Mouse (Mus musculus) erythroblast, adult 5-6 weeks (primary cell): ENCODE measurements around the gene Madd. TPM values are rescaled to one million over a fixed set of nuclear protein-coding genes. Genes with fewer than 3 reads are reported as not detected.
"Not testable (repeated sequence)": the region's sequence is repeated elsewhere in the genome, so short reads cannot be mapped to it uniquely, and the experiment has no call there.

ENCODE experiments used
- ATAC-seq: replicated peaks from 2 replicates; pipeline ENCODE4 v1.8.0; 2016; ENCODE audit warnings: moderate number of reproducible peaks, mild to moderate bottlenecking, moderate TSS enrichment, inconsistent platforms; ENCODE audit not compliant: poor library complexity, low FRiP score, severe bottlenecking
- total RNA-seq, 2 experiments: library from RNA; stranded (forward) in 1 of 2; stranded (reverse) in 1 of 2; fragments of 150-400 nt in 1 of 2; fragments of 200-764, 138-1000 nt in 1 of 2; gene quantifications; 2 replicates each; pipeline versions ENCODE4 v1.2.3 to v1.2.4; 2015 to 2017; ENCODE audit warnings: low replicate concordance in 2 of 2

Madd gene
- total RNA-seq, 2 experiments from 2014 or later: 16.4 to 31.5 TPM

GRCm38 (mm10) chr2:91132035-91132434 lies 51.6 kb downstream of the Madd start:
- ATAC-seq: no peak

GRCm38 (mm10) chr2:91131251-91131650 lies 52.4 kb downstream of the Madd start:
- no peak for ATAC-seq

GRCm38 (mm10) chr2:91130126-91130525 lies 53.5 kb downstream of the Madd start:
- ATAC-seq: no peak

- no peak for ATAC-seq
These were observed 54.9 kb downstream of the Madd start for GRCm38 (mm10) chr2:91128761-91129160.

- ATAC-seq: no peak
These were observed 58.5 kb downstream of the Madd start for GRCm38 (mm10) chr2:91125101-91125500.

GRCm38 (mm10) chr2:91123521-91123920 lies 60.1 kb downstream of the Madd start:
- ATAC-seq: no peak

GRCm38 (mm10) chr2:91121497-91121896 lies 62.1 kb downstream of the Madd start:
- ATAC-seq: no peak

GRCm38 (mm10) chr2:91121011-91121410 lies 62.6 kb downstream of the Madd start:
- ATAC-seq: no peak

GRCm38 (mm10) chr2:91120261-91120671 lies 63.4 kb downstream of the Madd start:
- no peak for ATAC-seq

GRCm38 (mm10) chr2:91119551-91119950 lies 64.1 kb downstream of the Madd start:
- ATAC-seq: no peak

- ATAC-seq: no peak
These were observed 64.6 kb downstream of the Madd start for GRCm38 (mm10) chr2:91119061-91119460.

GRCm38 (mm10) chr2:91118647-91119046 lies 65.0 kb downstream of the Madd start:
- ATAC-seq: no peak

- no peak for ATAC-seq
These were observed 65.9 kb downstream of the Madd start, which contains the start of gene Mybpc3 for GRCm38 (mm10) chr2:91117585-91118275. Mybpc3 (plus strand) TSS chr2:91118144.

- no peak for ATAC-seq
These were observed 66.8 kb downstream of the Madd start for GRCm38 (mm10) chr2:91116842-91117241.

GRCm38 (mm10) chr2:91115578-91115970 lies 68.1 kb downstream of the Madd start:
- no peak for ATAC-seq

- no peak for ATAC-seq
These were observed 68.7 kb downstream of the Madd start for GRCm38 (mm10) chr2:91114781-91115577.

- no peak for ATAC-seq
These were observed 69.8 kb downstream of the Madd start for GRCm38 (mm10) chr2:91113852-91114251.

- ATAC-seq: no peak
These were observed 70.3 kb downstream of the Madd start for GRCm38 (mm10) chr2:91113334-91113733.

GRCm38 (mm10) chr2:91112491-91112890 lies 71.1 kb downstream of the Madd start:
- no peak for ATAC-seq

GRCm38 (mm10) chr2:91111832-91112231 lies 71.8 kb downstream of the Madd start:
- not testable (repeated sequence) for ATAC-seq

- ATAC-seq: no peak
These were observed 73.2 kb downstream of the Madd start for GRCm38 (mm10) chr2:91110429-91110828.
